Mouse (Mus musculus) small intestine, adult 2 months (tissue): ENCODE measurements around the gene Gli2. TPM values are rescaled to one million over a fixed set of nuclear protein-coding genes. Genes with fewer than 3 reads are reported as not detected.

Experiments used
- H3K27ac ChIP-seq: fragments of 200-500 bp; 2 replicates; pipeline ENCODE4 v1.5.1; 2012; ENCODE audit warnings: low read depth, low read length, control low read depth, inconsistent platforms; ENCODE audit not compliant: insufficient read depth
- H3K27me3 ChIP-seq: fragments of 200-500 bp; 2 replicates; pipeline ENCODE4 v1.6.1; 2012; ENCODE audit warnings: mild to moderate bottlenecking, moderate library complexity, low read length, inconsistent platforms; ENCODE audit not compliant: control insufficient read depth, insufficient read depth
- H3K36me3 ChIP-seq: fragments of 200-500 bp; 2 replicates; pipeline ENCODE4 v1.6.1; 2012; ENCODE audit warnings: mild to moderate bottlenecking, low read length, control low read depth, inconsistent platforms; ENCODE audit not compliant: control insufficient read depth, insufficient read depth
- H3K4me1 ChIP-seq: fragments of 200-500 bp; 2 replicates; pipeline ENCODE4 v1.6.1; 2012; ENCODE audit warnings: low read length, inconsistent platforms, mixed read lengths; ENCODE audit not compliant: control insufficient read depth, insufficient read depth, insufficient read length
- H3K4me3 ChIP-seq: fragments of 200-500 bp; 2 replicates; pipeline ENCODE4 v1.5.1; 2012; ENCODE audit warnings: low read depth, mild to moderate bottlenecking, control low read depth, inconsistent platforms, low read length, moderate library complexity
- CTCF ChIP-seq: fragments of 200-500 bp; IDR thresholded peaks from 2 replicates; pipeline ENCODE4 v1.5.1; 2012; ENCODE audit warnings: low read depth, mild to moderate bottlenecking, control low read depth, inconsistent platforms, low read length, moderate library complexity, mixed read lengths; ENCODE audit not compliant: insufficient replicate concordance, insufficient read length; ENCODE audit errors: extremely low read depth
- POLR2A ChIP-seq: fragments of 200-500 bp; IDR thresholded peaks from 2 replicates; pipeline ENCODE4 v1.6.1; 2012; ENCODE audit warnings: low read depth, mild to moderate bottlenecking, control low read depth, inconsistent platforms, low read length, moderate library complexity
- WGBS: fragments of 180-500 bp; shearing (Covaris S2); methylation state at CpG from one replicate; pipeline ENCODE4 v1.1.7; 2018; 5-methylcytosine and 5-hydroxymethylcytosine counted together
- polyA plus RNA-seq: library from polyadenylated mRNA; depleted of rRNA; stranded (reverse); fragments of >200 nt; gene quantifications from 2 replicates; pipeline ENCODE4 v1.2.3, GENCODE M21; 2012

Gene Gli2
- polyA plus RNA-seq, 1 experiment, result 4.7 TPM

GRCm38 (mm10) chr1:119064892-119065671, 11.7 kb upstream of the Gli2 start:
- Histone ChIP-seq H3K27ac (no peak overlapping the region), H3K4me1 (no peaks in the 10 kb centered on the region), H3K36me3 (no peaks in the 10 kb centered on the region), H3K27me3 (no peaks in the 10 kb centered on the region), H3K4me3 (no peak overlapping the region)
- no peak for TF ChIP-seq CTCF
- no peak for TF ChIP-seq POLR2A
- 66% methylated on average over 20 of the region's 20 CpGs for WGBS

GRCm38 (mm10) chr1:119056491-119056890, 3.1 kb upstream of the Gli2 start:
- Histone ChIP-seq H3K4me3 (no peak overlapping the region), H3K36me3 (no peaks in the 10 kb centered on the region), H3K27me3 (peaks cover 30% of the 10 kb centered on the region), H3K4me1 (peaks cover 9% of the 10 kb centered on the region; the same call in 1 of the 2 replicates), H3K27ac (no peak overlapping the region)
- WGBS, result 66% methylated on average over 8 of the region's 8 CpGs
- no peak for TF ChIP-seq CTCF
- TF ChIP-seq POLR2A, result no peak

- TF ChIP-seq POLR2A (no peak), CTCF (no peak)
- Histone ChIP-seq H3K4me1 (peaks cover 9% of the 10 kb centered on the region; the same call in 1 of the 2 replicates), H3K27ac (no peak overlapping the region), H3K4me3 (no peak overlapping the region), H3K27me3 (peaks cover 32% of the 10 kb centered on the region), H3K36me3 (no peaks in the 10 kb centered on the region)
- WGBS, result 62% methylated on average over 4 of the region's 4 CpGs
Observed at GRCm38 (mm10) chr1:119055801-119056200, 2.4 kb upstream of the Gli2 start.

DNA sequence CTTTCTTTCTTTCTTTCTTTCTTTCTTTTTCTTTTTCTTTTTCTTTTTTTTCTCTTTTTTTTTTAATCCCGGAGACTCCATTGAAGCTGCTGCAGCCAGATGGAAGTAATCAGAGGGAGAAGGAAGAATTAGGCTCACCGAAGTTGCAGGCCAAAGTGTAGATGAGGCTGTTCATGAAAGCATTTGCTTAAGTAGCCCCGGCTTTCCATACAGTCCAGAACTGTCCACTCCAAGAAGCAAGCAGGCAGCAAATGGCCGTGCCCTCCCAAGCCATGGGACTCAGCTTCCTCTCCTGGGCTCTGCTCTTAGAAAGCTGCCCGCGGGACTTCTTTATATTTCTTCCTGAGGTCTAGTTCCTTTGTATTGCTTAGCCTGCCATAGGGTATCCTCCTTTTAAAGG, 1.0 kb upstream of the Gli2 start:
- Histone ChIP-seq H3K4me1 (peaks cover 9% of the 10 kb centered on the region; the same call in 1 of the 2 replicates), H3K36me3 (no peaks in the 10 kb centered on the region), H3K27ac (no peak overlapping the region), H3K4me3 (no peak overlapping the region), H3K27me3 (peaks cover 36% of the 10 kb centered on the region)
- no peak for TF ChIP-seq CTCF
- TF ChIP-seq POLR2A, result no peak
- 45% methylated on average over 6 of the region's 6 CpGs for WGBS

GRCm38 (mm10) chr1:119053872-119054354, 494 bp upstream of the Gli2 start:
- peaks cover 36% of the 10 kb centered on the region for H3K27me3 ChIP-seq
- WGBS, result 2% methylated on average over 25 of the region's 25 CpGs
- no peak for TF ChIP-seq POLR2A
- TF ChIP-seq CTCF, result no peak
- H3K4me1 ChIP-seq, result peaks cover 9% of the 10 kb centered on the region; the same call in 1 of the 2 replicates
- H3K36me3 ChIP-seq, result no peaks in the 10 kb centered on the region
- H3K27ac ChIP-seq, result no peak overlapping the region
- H3K4me3 ChIP-seq, result peak overlapping the region; percentile 60

- H3K27ac ChIP-seq, result peak overlapping the region; percentile 48
Observed at GRCm38 (mm10) chr1:119052631-119053177, 715 bp downstream of the Gli2 start.

DNA sequence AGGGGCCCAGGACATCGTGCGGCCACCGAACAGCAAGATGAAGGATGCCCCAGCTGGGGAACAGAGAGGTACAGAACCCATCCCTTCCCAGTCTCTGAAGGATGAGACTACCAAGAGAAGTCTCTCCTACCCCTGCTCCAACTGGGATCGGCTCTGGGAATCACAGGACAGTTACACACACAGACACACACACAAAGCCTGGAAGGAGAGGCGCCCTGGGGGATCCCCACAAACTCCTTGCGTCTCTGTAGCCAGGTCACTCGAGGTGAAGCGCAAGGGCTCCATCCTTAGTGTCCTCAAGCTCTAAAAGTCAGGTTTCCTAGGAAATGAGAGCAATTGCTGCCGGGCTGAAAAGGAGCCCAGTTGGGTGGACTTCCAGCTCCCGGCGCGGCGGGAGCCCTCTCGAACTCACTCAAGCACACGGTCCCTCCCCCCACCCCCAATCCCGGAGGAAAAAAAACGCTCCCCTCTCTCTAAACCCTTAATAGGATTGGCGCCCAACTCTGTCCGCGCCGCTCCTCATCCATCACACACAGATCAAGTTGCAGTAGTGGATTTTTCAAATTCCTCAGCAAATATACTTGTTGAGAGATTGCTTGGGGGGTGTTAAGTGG, 1.4 kb downstream of the Gli2 start:
- H3K36me3 ChIP-seq, result no peaks in the 10 kb centered on the region
- 3% methylated on average over 21 of the region's 21 CpGs for WGBS
- peaks cover 12% of the 10 kb centered on the region; the same call in 1 of the 2 replicates for H3K4me1 ChIP-seq
- peak overlapping the region; percentile 60 for H3K4me3 ChIP-seq
- H3K27ac ChIP-seq, result peak overlapping the region; percentile 48
- TF ChIP-seq CTCF (no peak), POLR2A (no peak)
- H3K27me3 ChIP-seq, result peaks cover 46% of the 10 kb centered on the region

More at GRCm38 (mm10) chr1:119052631-119053177, 715 bp downstream of the Gli2 start:
- peaks cover 11% of the 10 kb centered on the region; the same call in 1 of the 2 replicates for H3K4me1 ChIP-seq
- peak overlapping the region; percentile 60 for H3K4me3 ChIP-seq
- TF ChIP-seq POLR2A (no peak), CTCF (no peak)
- WGBS, result 2% methylated on average over 33 of the region's 33 CpGs
- H3K36me3 ChIP-seq, result no peaks in the 10 kb centered on the region
- peaks cover 43% of the 10 kb centered on the region for H3K27me3 ChIP-seq
